Mouse (Mus musculus): ENCODE data around the gene Ppp1r12c. TPM values are rescaled to one million over a fixed set of nuclear protein-coding genes. Genes with fewer than 3 reads are reported as not detected.

Gene Ppp1r12c
- polyA plus RNA-seq, 2 experiments = 59.1 to 103 TPM

DNA sequence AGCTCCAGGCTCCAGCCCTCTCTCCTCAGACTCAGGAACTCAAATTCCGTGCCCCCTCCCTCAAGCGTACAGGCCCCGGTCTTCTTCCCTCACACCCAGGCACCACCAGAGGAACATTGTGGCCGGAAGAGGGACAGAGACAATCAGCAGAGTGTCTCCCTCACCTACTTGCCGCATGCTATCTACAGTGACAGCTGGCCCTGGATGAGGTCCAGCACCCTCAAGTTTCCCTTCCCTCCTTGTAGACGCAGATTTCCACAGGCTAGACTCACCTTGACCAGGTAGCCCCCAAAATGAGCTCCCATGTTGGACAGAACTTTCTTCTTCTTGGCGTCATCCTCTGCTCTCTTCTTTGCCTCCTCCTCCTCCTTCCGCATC, 7.2 kb upstream of the Ppp1r12c start:
- H3K4me3 ChIP-seq (replicated peaks; ENCODE audit: low read length) = no peak overlapping the region
- no peak overlapping the region for H3K27ac ChIP-seq (replicated peaks; ENCODE audit: low read depth, low read length)
- H3K4me2 ChIP-seq (replicated peaks; ENCODE audit: low read depth, low read length, severe bottlenecking) = no peak overlapping the region
- no peaks in the 10 kb centered on the region for H3K36me3 ChIP-seq (ENCODE audit: control insufficient read depth, insufficient read depth, low read length)
- ATAC-seq (ENCODE audit: low FRiP score, low read depth) (no peak), DNase-seq (ENCODE audit: low spot score) (no peak)
- no peaks in the 10 kb centered on the region for H3K9me3 ChIP-seq (ENCODE audit: control insufficient read depth, low read length)
- TF ChIP-seq POLR2A (IDR thresholded peaks at IDR 0.05; ENCODE audit: borderline replicate concordance, extremely low read depth, insufficient read depth, insufficient read length) = no peak
- H3K4me1 ChIP-seq (ENCODE audit: control insufficient read depth, insufficient read depth, low read length) = peaks cover 2% of the 10 kb centered on the region; the same call in 1 of the 2 replicates
- no peaks in the 10 kb centered on the region for H3K27me3 ChIP-seq (ENCODE audit: control insufficient read depth, insufficient read depth, low read length)
- H3K9ac ChIP-seq (ENCODE audit: low read depth, low read length, severe bottlenecking) = no peak overlapping the region
- 89% methylated on average over 8 of the region's 8 CpGs for WGBS

DNA sequence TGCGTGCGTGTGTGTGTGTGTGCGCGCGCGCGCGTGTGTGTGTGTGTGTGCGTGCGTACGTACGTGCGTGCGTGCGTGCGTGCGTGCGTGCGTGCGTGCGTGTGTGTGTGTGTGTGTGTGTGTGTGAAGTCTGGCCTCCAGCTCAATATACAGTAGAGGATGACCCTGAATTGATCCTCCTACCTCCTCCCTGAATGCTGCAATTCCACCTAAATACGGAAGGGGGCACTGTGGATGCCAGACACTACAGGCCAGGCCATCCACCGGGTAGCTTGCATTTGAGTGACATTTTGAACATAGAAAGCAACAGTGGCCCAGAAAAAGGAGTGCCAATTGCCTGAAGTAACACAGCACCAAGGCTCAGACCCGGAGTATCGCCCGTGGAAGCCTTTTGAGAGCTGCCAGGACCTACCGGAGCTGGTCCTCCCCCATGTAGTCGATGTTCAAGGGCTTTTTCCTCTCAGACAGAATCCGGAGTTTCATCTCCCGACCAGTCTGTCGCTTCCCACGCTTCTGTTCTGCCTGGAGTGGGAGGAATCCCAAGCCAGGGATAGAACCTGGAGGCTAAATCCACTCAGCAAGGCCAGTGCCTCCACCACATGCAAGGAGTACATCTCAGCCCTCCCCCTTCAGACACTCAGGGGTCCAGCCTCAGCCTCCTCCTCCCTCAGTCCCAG, 6.7 kb upstream of the Ppp1r12c start:
- WGBS = 79% methylated on average over 22 of the region's 32 CpGs
- H3K27me3 ChIP-seq (ENCODE audit: control insufficient read depth, insufficient read depth, low read length) = no peaks in the 10 kb centered on the region
- TF ChIP-seq POLR2A (IDR thresholded peaks at IDR 0.05; ENCODE audit: borderline replicate concordance, extremely low read depth, insufficient read depth, insufficient read length) = no peak
- H3K4me3 ChIP-seq (replicated peaks; ENCODE audit: low read length) = no peak overlapping the region
- ATAC-seq (ENCODE audit: low FRiP score, low read depth) (no peak), DNase-seq (ENCODE audit: low spot score) (no peak)
- no peaks in the 10 kb centered on the region for H3K36me3 ChIP-seq (ENCODE audit: control insufficient read depth, insufficient read depth, low read length)
- no peak overlapping the region for H3K4me2 ChIP-seq (replicated peaks; ENCODE audit: low read depth, low read length, severe bottlenecking)
- no peaks in the 10 kb centered on the region for H3K9me3 ChIP-seq (ENCODE audit: control insufficient read depth, low read length)
- no peak overlapping the region for H3K27ac ChIP-seq (replicated peaks; ENCODE audit: low read depth, low read length)
- peaks cover 2% of the 10 kb centered on the region; the same call in 1 of the 2 replicates for H3K4me1 ChIP-seq (ENCODE audit: control insufficient read depth, insufficient read depth, low read length)
- H3K9ac ChIP-seq (ENCODE audit: low read depth, low read length, severe bottlenecking) = no peak overlapping the region

DNA sequence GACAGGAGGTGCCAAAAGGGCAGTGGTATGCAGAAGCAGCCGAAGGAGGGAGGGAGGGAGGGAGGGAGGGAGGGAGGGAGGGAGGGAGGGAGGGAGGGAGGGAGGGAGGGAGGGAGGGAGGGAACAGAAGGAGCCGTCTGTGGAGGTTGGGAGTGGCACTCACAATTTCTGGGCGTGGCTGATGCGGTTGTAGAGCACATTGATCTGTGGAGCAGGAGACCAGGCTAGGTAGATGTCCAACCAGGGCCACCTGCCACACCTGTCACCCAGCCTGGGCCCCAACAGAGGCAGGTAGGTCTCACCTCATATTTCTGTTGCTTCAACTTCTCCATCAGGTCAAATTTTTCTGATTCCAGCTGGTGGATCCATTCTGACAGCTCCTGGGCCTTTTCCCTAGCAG, 5.7 kb upstream of the Ppp1r12c start:
- no peaks in the 10 kb centered on the region for H3K27me3 ChIP-seq (ENCODE audit: control insufficient read depth, insufficient read depth, low read length)
- H3K36me3 ChIP-seq (ENCODE audit: control insufficient read depth, insufficient read depth, low read length) = no peaks in the 10 kb centered on the region
- H3K9me3 ChIP-seq (ENCODE audit: control insufficient read depth, low read length) = no peaks in the 10 kb centered on the region
- H3K27ac ChIP-seq (replicated peaks; ENCODE audit: low read depth, low read length) = no peak overlapping the region
- no peak overlapping the region for H3K4me2 ChIP-seq (replicated peaks; ENCODE audit: low read depth, low read length, severe bottlenecking)
- 23% methylated on average over 4 of the region's 4 CpGs for WGBS
- DNase-seq (ENCODE audit: low spot score) (no peak), ATAC-seq (ENCODE audit: low FRiP score, low read depth) (no peak)
- no peak overlapping the region for H3K4me3 ChIP-seq (replicated peaks; ENCODE audit: low read length)
- no peak for TF ChIP-seq POLR2A (IDR thresholded peaks at IDR 0.05; ENCODE audit: borderline replicate concordance, extremely low read depth, insufficient read depth, insufficient read length)
- H3K4me1 ChIP-seq (ENCODE audit: control insufficient read depth, insufficient read depth, low read length) = peaks cover 2% of the 10 kb centered on the region; the same call in 1 of the 2 replicates
- no peak overlapping the region for H3K9ac ChIP-seq (ENCODE audit: low read depth, low read length, severe bottlenecking)

DNA sequence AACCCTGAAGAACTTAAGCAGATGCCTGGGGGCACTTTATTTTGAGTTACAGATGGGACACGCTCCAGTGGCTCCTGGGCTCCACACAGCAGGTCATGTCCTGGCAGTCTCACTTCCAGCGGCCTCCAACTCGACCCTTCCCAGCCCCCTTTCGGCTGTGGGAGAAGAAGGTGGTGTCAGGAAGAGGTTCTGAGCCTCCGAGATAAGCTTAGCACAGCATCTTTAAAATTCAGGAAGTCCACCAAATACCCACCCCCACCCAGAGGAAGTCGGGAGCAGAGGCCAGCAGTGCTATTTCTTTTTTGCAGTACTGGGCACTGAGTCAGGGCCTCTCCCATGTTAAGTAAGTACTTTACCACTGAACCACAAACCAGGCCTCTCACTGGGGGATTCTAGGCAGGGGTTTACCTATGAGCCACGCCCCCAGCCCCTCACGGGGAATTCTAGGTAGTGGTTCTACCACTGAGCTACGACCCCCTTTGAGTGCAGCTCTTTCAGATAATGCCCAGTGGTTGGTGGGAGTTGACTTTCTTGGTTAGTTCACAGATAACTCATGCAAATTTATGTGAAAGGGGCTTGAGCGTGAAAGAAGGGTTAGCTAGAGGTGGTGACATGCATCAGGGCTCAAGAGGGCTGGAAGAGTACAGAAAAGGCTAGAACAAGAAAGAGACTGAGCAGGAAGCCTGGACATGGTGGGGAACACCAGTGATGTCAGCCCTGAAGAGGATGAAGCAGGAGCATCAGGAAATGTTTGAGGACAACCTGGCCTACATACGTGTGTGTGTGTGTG, 3.4 kb upstream of the Ppp1r12c start:
- Histone ChIP-seq H3K27me3 (ENCODE audit: control insufficient read depth, insufficient read depth, low read length) (no peaks in the 10 kb centered on the region), H3K27ac (replicated peaks; ENCODE audit: low read depth, low read length) (no peak overlapping the region), H3K9ac (ENCODE audit: low read depth, low read length, severe bottlenecking) (no peak overlapping the region), H3K4me1 (ENCODE audit: control insufficient read depth, insufficient read depth, low read length) (peaks cover 10% of the 10 kb centered on the region), H3K9me3 (ENCODE audit: control insufficient read depth, low read length) (no peaks in the 10 kb centered on the region), H3K4me3 (replicated peaks; ENCODE audit: low read length) (no peak overlapping the region), H3K36me3 (ENCODE audit: control insufficient read depth, insufficient read depth, low read length) (no peaks in the 10 kb centered on the region), H3K4me2 (replicated peaks; ENCODE audit: low read depth, low read length, severe bottlenecking) (no peak overlapping the region)
- DNase-seq (ENCODE audit: low spot score) (no peak), ATAC-seq (ENCODE audit: low FRiP score, low read depth) (no peak)
- WGBS = 58% methylated on average over 11 of the region's 11 CpGs
- no peak for TF ChIP-seq POLR2A (IDR thresholded peaks at IDR 0.05; ENCODE audit: borderline replicate concordance, extremely low read depth, insufficient read depth, insufficient read length)

- WGBS = 75% methylated on average over 5 of the region's 5 CpGs
- H3K9me3 ChIP-seq (ENCODE audit: control insufficient read depth, low read length) = no peaks in the 10 kb centered on the region
- ATAC-seq (ENCODE audit: low FRiP score, low read depth) = no peak
- TF ChIP-seq POLR2A (IDR thresholded peaks at IDR 0.05; ENCODE audit: borderline replicate concordance, extremely low read depth, insufficient read depth, insufficient read length) = no peak
- no peaks in the 10 kb centered on the region for H3K27me3 ChIP-seq (ENCODE audit: control insufficient read depth, insufficient read depth, low read length)
- no peak overlapping the region for H3K9ac ChIP-seq (ENCODE audit: low read depth, low read length, severe bottlenecking)
- no peak for DNase-seq (ENCODE audit: low spot score)
- no peak overlapping the region for H3K4me3 ChIP-seq (replicated peaks; ENCODE audit: low read length)
- H3K27ac ChIP-seq (replicated peaks; ENCODE audit: low read depth, low read length) = no peak overlapping the region
- no peak overlapping the region for H3K4me2 ChIP-seq (replicated peaks; ENCODE audit: low read depth, low read length, severe bottlenecking)
- peaks cover 17% of the 10 kb centered on the region for H3K4me1 ChIP-seq (ENCODE audit: control insufficient read depth, insufficient read depth, low read length)
- H3K36me3 ChIP-seq (ENCODE audit: control insufficient read depth, insufficient read depth, low read length) = no peaks in the 10 kb centered on the region
Measured at GRCm38 (mm10) chr7:4503858-4504257, 2.4 kb upstream of the Ppp1r12c start.

All from limb, embryonic 14.5 days (tissue).